Mouse (Mus musculus): Measurements from ENCODE around the gene Bmp10.
A peak's percentile ranks its signal among the peaks of the same experiment; 100 is the strongest.
"Not testable (repeated sequence)": the region's sequence is repeated elsewhere in the genome, so short reads cannot be mapped to it uniquely, and the experiment has no call there.

Gene Bmp10

DNA sequence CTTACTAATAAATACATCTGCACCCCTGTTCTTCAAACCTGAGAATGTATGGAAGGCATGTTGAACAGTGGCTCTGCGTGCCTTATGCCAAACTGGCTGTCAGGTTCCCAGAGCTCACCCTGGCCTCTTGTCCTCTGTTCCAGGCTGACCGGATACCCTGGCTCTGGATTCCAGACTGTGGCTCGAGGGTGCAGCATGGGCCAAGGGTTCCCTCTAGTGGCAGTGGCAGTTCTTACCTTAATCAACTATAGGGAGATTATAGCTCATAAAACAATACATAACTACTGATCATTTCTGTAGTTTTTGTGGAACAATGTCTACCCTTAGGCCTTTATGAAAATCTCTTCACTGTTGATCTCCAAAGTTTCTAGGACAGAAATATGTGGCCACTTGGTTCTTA, 22.2 kb downstream of the Bmp10 start:
- peak; percentile 58 for DNase-seq

DNA sequence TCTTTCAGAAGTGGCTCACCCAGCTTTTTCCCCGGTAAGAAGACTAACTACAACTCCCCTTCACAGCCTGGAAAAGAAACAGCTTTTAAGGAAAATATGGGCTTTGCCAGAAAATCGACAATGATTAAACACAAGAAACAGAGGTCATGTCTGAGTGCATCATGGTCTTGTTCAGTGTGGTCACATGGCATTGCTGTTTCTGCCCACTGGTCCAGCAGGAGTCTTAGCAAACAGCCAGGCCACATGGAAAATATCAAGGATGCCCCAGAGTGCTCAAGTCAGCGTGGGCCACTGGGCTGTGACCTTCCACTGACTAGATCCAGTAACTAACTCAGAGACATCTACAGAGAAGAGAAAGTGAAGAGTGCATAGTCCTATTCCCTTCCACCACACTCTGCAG, 23.0 kb downstream of the Bmp10 start:
- DNase-seq, result no peak

GRCm38 (mm10) chr6:87455507-87455906, 26.7 kb downstream of the Bmp10 start:
- DNase-seq, result no peak

DNA sequence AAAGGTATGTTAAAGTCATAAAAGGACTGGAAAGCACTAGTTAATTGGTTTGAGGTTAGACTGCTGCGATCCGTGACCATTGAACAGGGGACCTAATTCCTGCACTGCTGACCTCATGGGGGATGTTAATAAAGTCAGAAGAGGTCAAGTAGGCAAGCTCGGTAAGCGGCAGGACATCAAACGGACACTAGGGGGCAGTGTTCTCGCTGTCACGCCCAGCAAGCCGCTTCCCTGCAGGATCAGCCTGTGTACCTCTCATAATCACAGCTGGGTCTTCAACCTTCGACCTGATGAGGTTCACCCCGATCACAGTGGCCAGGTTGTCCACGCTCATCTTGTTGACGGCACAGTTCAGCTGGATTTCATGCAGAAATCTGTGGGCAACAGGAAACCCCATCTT, 37.4 kb downstream of the Bmp10 start:
- peak; percentile 85 for DNase-seq

DNA sequence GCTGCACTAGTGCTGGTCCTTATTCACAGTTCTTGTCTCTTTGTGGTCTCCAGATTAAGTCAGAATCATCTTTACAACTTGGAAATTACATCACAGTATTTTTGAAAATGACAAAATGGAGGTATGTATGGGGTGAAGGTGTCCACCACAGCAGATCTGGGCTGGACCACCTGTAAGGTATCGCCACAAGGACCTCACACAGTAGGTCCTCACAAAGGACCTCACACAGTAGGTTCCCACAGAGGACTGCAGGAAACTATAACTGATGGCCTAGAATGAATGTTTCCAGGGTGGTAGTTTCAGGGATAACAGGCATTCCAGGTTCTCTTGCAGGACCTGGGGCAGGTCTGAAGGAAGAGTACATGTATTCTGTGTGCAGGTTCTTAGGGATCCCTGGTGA, 38.6 kb downstream of the Bmp10 start:
- no peak for DNase-seq

- no peak for DNase-seq
These were observed 39.6 kb downstream of the Bmp10 start for GRCm38 (mm10) chr6:87468372-87468771.

DNA sequence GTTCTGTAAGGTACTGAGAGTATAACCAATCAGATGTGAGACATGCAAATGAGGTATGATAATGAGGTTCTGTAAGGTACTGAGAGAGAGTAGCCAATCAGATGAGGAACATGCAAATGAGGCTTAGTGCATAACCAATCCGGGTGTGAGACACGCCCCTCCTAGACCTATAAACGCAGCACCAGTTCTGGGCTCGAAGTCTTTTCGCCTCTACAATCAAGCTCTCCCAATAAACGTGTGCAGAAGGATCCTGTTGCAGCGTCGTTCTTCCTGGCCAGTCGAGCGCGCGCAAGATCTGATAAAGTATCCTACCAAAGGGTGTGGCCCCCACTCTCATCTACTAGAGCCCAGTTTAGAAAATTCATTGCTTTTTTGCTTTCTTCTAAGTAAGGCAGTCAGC, 41.3 kb downstream of the Bmp10 start:
- not testable (repeated sequence) for DNase-seq

GRCm38 (mm10) chr6:87475223-87475622, 46.4 kb downstream of the Bmp10 start:
- DNase-seq, result no peak

DNA sequence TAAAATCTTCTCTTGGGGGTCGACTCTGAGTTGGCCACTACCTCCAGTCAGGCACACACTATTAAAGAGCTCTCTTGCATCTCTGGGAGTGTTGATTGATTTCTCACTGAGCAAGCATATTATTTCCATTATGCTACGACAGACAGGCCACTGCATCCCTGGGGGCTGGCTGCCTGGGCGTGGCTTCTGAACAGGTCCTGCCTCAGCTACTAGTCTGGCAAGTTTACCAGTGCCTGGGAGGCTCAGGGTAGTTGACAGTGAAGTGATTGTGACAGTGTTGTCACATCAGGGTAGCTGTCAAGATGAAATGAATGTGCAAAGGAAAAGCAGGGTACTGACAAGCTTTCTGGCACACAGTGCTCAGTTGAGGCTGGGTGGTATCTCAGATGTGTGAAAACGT, 50.1 kb downstream of the Bmp10 start:
- DNase-seq, result no peak

DNA sequence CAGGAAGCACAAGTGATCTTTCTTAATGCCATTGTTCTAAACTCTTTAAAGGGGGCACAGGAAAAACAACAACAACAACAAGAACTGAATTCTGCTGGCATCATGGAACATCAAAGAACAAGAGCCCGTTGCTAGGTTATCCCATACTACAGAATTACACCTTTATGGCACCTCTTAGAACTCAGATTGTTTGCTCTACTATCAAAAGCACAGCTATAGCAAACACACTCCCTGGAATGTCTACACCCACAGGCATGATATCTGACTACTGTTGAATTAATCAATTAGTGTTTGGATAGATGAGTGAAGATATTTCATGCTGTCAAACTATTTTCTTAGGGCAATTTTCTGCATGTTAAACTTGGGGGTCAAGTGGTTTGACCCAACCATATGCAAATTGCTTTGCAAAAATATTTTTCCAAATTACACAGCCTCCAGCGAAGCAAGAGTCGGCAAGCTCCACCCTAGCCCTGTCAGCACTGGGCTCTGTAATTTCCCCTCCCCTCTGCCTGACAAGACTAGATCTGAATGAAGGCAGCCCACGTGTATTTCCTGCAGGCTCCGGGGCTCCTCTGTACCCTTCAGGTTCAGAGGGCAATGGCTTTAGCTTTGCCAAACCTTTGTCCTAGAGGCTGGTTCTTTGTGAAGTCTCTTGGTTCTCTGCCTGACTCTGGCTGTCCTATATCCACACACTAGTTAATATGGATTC, 50.7 kb downstream of the Bmp10 start:
- DNase-seq, result no peak

GRCm38 (mm10) chr6:87483224-87483899, 54.6 kb downstream of the Bmp10 start:
- DNase-seq, result no peak

DNA sequence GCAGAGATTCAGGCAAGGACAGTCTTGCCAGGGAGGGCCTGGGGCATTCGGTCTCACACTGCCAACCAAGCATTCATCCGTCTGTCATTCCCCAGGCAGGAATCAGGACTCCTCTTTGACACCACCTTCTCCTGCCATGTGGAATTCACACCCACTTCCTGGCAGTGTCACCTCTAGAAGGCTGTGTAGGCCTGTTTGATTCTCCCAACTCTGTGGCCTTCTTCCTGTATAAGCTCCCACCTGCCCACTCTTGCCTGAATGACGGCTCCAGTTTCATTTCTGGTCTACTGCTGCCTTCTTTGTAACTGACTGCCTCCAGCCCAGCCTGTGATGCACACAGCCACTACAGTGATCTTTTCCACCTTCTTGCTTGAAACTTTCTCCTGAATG, 55.1 kb downstream of the Bmp10 start:
- DNase-seq, result no peak

DNA sequence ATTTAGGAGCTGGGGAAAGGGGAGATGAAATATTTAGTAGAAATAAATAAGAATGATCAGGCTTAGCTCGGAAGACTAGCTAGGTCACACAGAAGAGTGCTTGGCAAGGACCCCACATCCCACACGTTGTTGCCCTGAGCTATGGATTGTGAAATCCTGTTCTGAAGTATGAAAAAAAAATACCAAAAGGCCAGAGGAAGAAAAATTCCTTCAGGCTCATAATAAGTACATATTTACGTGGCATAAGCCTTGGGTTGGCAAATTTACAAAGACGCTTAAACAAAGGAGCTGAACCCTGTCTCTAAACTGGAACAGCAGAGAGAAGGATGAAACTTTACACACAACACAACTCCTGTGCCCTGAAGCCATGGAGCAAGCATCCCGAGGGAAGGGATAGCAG, 56.0 kb downstream of the Bmp10 start:
- no peak for DNase-seq
